Mouse (Mus musculus): ENCODE results near the gene Lancl1.

Gene Lancl1

GRCm38 (mm10) chr1:67038246-67038987 is at the start of gene Lancl1:
TSS of gene Lancl1 (minus strand) at chr1:67038872.
- in situ Hi-C loops (cut with MboI, MseI) = no loop called here

- in situ Hi-C loops (cut with MboI, MseI) = no loop called here
Measured at GRCm38 (mm10) chr1:67079146-67079545, 40.5 kb upstream of the Lancl1 start.

GRCm38 (mm10) chr1:67078666-67079065 is 40.0 kb upstream of the Lancl1 start:
- in situ Hi-C loops (cut with MboI, MseI) = no loop called here

- in situ Hi-C loops (cut with MboI, MseI) = no loop called here
Measured at GRCm38 (mm10) chr1:67077739-67078138, 39.1 kb upstream of the Lancl1 start.

- in situ Hi-C loops (cut with MboI, MseI) = no loop called here
Measured at GRCm38 (mm10) chr1:67067561-67067960, 28.9 kb upstream of the Lancl1 start.

GRCm38 (mm10) chr1:67065347-67066270 is 26.9 kb upstream of the Lancl1 start:
- in situ Hi-C loops (cut with MboI, MseI) = no loop called here

GRCm38 (mm10) chr1:67061456-67062085 is 22.9 kb upstream of the Lancl1 start:
- in situ Hi-C loops (cut with MboI, MseI) = no loop called here

- in situ Hi-C loops (cut with MboI, MseI) = no loop called here
Measured at GRCm38 (mm10) chr1:67055816-67056215, 17.1 kb upstream of the Lancl1 start.

GRCm38 (mm10) chr1:67052721-67053120 is 14.0 kb upstream of the Lancl1 start:
- in situ Hi-C loops (cut with MboI, MseI) = no loop called here

GRCm38 (mm10) chr1:67049600-67049999 is 10.9 kb upstream of the Lancl1 start:
- in situ Hi-C loops (cut with MboI, MseI) = no loop called here

- in situ Hi-C loops (cut with MboI, MseI) = no loop called here
Measured at GRCm38 (mm10) chr1:67048696-67049095, 10.0 kb upstream of the Lancl1 start.

GRCm38 (mm10) chr1:67045100-67045499 is 6.4 kb upstream of the Lancl1 start:
- in situ Hi-C loops (cut with MboI, MseI) = no loop called here

- in situ Hi-C loops (cut with MboI, MseI) = no loop called here
Measured at GRCm38 (mm10) chr1:67042583-67042982, 3.9 kb upstream of the Lancl1 start.

GRCm38 (mm10) chr1:67039083-67039482 is 411 bp upstream of the Lancl1 start:
- in situ Hi-C loops (cut with MboI, MseI) = no loop called here

- in situ Hi-C loops (cut with MboI, MseI) = no loop called here
Measured at GRCm38 (mm10) chr1:67037198-67037597, 1.5 kb downstream of the Lancl1 start.

GRCm38 (mm10) chr1:67033278-67033677 is 5.4 kb downstream of the Lancl1 start:
- in situ Hi-C loops (cut with MboI, MseI) = no loop called here

- in situ Hi-C loops (cut with MboI, MseI) = no loop called here
Measured at GRCm38 (mm10) chr1:67026927-67027511, 11.7 kb downstream of the Lancl1 start.

GRCm38 (mm10) chr1:67026142-67026541 is 12.5 kb downstream of the Lancl1 start:
- in situ Hi-C loops (cut with MboI, MseI) = no loop called here

GRCm38 (mm10) chr1:67022767-67023166 is 15.9 kb downstream of the Lancl1 start:
- in situ Hi-C loops (cut with MboI, MseI) = no loop called here

- in situ Hi-C loops (cut with MboI, MseI) = no loop called here
Measured at GRCm38 (mm10) chr1:67022051-67022450, 16.6 kb downstream of the Lancl1 start.

- in situ Hi-C loops (cut with MboI, MseI) = no loop called here
Measured at GRCm38 (mm10) chr1:67020637-67021161, 18.0 kb downstream of the Lancl1 start.

Data from regulatory T cell (primary cell).